Mouse (Mus musculus) brain, embryonic 14.5 days (tissue): ENCODE results near the gene Gjc1.

Experiments used
- CTCF ChIP-seq: fragments of 200-500 bp; IDR thresholded peaks from 2 replicates; pipeline ENCODE4 v1.5.1; 2012; ENCODE audit warnings: inconsistent platforms, mild to moderate bottlenecking, moderate library complexity, borderline replicate concordance; ENCODE audit not compliant: insufficient read depth, insufficient read length; ENCODE audit errors: extremely low read depth
- POLR2A ChIP-seq: fragments of 200-500 bp; IDR thresholded peaks from 2 replicates; pipeline ENCODE4 v1.6.1; 2012; ENCODE audit warnings: mild to moderate bottlenecking, inconsistent platforms, borderline replicate concordance; ENCODE audit not compliant: poor library complexity, insufficient read depth, insufficient read length, severe bottlenecking; ENCODE audit errors: extremely low read depth

DNA sequence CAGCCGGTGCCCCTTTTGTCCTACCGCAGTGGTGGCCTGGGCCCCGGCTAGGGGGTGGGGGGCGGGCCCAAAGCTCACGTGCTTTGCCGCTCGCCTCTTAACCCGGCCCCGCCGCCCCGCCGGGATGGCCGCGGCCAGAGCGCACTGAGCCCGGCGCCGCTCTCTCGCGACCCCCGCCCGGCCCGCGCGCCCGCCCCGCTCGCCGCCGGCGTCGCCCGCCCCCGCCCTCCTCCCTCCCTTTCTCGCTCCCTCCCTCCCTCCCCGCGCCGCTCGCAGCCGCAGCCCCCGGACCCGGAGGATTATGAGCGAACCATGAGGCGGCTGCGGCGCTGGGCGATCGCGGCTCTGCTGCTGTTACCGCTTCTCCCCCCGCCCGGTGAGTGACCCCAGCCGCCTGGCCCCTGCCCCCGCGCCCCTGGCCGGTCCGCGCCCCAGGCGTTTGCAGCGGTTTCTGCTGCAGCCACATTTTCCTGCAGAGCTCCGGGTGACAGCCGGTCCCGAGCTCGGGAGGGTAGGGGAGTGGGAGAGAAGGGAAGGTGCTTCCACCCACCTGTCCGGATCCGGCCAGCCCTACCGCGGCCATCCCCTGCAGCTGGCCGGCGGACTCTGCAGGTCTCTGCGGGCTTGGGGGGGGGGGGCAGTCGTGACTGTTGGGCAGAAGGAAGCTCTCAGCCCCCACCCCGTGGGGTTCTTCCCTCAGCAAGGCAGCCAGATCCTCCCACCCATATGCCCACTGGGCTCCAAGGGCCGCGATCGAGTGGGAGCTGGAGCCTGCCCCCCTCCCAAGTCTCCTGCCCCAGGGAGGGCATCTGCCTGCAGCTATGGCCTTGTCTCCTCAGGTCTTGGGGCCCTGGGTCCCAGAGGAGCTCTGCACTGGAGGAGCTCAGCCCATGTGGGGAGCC lies 57.9 kb downstream of the Gjc1 start, which contains the start of gene Adam11:
- TF ChIP-seq CTCF: no peak
- peak; percentile 34; the same call in 1 of the 2 replicates for TF ChIP-seq POLR2A
